Mouse (Mus musculus) bone marrow, adult 2 months (tissue): ENCODE measurements around the gene Myl10.

Experiments used
- CTCF ChIP-seq: fragments of 200-500 bp; IDR thresholded peaks from 2 replicates; pipeline ENCODE4 v1.5.1; 2011; ENCODE audit warnings: low read length, control low read depth; ENCODE audit not compliant: control insufficient read depth, insufficient read depth
- POLR2A ChIP-seq: fragments of 200-500 bp; IDR thresholded peaks from 2 replicates; pipeline ENCODE4 v1.6.1; 2011; ENCODE audit warnings: low read depth, mild to moderate bottlenecking, control low read depth, low read length, borderline replicate concordance; ENCODE audit not compliant: control insufficient read depth

DNA sequence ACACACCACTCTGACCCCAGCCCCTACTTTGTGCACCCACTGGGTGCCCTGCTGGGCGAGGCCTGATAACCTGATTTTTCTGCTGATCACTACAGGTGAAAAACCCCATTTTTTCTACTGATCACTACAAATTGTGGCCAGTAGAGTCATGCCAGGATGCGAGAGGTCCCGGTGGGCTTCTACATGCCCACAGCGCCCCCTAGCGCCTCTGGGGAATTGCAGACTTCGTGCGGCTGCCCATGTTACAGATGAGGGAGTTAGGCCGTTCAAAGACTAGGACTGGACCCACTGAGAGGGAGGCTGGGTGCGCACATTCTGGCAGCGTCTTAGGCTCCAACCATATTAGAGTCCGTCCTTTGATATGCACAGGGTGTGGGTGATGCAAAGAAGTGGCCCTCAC is 21.9 kb downstream of the Myl10 start:
- TF ChIP-seq CTCF = peak; percentile 55; the same call in 1 of the 2 replicates
- no peak for TF ChIP-seq POLR2A
